Comparison of ENCODE assay signal across 8 mouse cellular contexts in the genomic region with DNA sequence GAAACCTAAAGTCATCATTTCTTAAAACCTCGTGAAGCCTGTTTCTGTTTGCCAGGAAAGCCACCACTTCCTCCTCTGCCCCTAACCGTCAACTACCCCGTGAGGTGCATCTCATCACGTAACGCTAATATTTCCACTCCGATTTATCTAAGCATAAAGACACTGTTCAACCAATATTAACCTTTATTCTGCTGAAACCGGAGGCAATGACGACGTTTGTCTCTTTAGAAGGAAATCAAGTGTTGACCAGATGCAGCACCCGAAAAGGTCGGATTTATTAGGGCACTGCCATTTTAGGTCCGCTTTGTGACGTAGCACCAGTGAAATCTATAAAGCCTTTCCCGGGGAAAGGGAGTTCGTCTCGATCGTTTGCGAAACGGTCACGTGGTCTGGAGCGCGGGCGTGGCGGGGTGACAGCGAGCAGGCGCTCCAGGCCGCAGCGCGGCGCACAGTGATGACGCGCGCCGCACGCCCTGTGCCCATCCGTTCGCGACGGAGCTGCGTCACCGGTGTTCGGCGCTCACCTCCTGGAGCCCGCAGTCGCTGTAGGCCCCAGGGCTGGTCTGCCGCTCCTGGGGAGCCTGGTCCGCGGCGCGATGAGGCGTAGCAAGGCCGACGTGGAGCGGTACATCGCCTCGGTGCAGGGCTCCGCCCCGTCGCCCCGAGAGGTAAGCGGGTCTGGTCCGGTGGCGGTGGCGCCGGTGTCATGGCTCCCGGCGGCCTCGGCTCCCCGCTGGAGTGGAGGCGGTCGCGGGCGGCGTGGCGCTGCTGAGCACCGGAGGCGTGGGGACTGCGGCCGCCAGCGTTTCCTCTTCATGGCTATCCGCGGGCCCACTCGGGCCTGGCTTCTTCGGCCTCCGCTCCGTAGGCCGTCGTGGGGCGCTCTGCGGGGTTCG. TPM values are rescaled to one million over a fixed set of nuclear protein-coding genes. Genes with fewer than 3 reads are reported as not detected.
DNase-seq lines count a peak whose midpoint lies in the region; ATAC-seq lines count a peak whose summit lies in the region.

A gene (plus strand): TSS at position 537 of the 896 bp plus-strand sequence.

- no peaks in the 10 kb centered on the region for H3K27me3 ChIP-seq in hindbrain, embryonic 16.5 days (replicated peaks; ENCODE audit: control insufficient read depth, insufficient read depth, low read length)

- peak within 1 kb of the TSS; percentile 83 for H3K4me2 ChIP-seq in hindbrain, embryonic 16.5 days (ENCODE audit: low read length)

- peaks cover 45% of the 10 kb centered on the region for H3K79me2 ChIP-seq in macrophage (ENCODE audit: inconsistent target)

- H3K4me3 ChIP-seq in hindbrain, embryonic 16.5 days (ENCODE audit: low read length) = peak within 1 kb of the TSS; percentile 100
- H3K4me3 ChIP-seq in macrophage (ENCODE audit: inconsistent target) = peak within 1 kb of the TSS; percentile 70

- ATAC-seq in hindbrain, embryonic 16.5 days = peak; percentile 99

- WGBS in hindbrain, embryonic 16.5 days = under 1% methylated on average over 91 of the region's 91 CpGs
- under 1% methylated on average over 76 of the region's 91 CpGs for WGBS in macrophage (ENCODE audit: missing documents)

- peaks cover 9% of the 10 kb centered on the region for H3K4me1 ChIP-seq in hindbrain, embryonic 16.5 days (ENCODE audit: control insufficient read depth, insufficient read depth, low read depth, low read length)

- peak within 1 kb of the TSS; percentile 96 for H3K27ac ChIP-seq in hindbrain, embryonic 16.5 days (ENCODE audit: low read depth, low read length)
- peak within 1 kb of the TSS; percentile 98 for H3K27ac ChIP-seq in macrophage

- peak; percentile 95 for DNase-seq in WW6 (ENCODE audit: low read depth, low spot score)
- peak; percentile 93 to 98 for DNase-seq in cerebellum, postnatal 4 days (ENCODE audit: low spot score in 2 of 2)
- peak; percentile 98 for DNase-seq in gastrocnemius, adult 18-20 months (ENCODE audit: low spot score)
- peak; percentile 99 for DNase-seq in left cerebral cortex, adult 18-20 months (ENCODE audit: low spot score in 2 of 2)
- DNase-seq in right cerebral cortex, adult 18-20 months = peak; percentile 99
- DNase-seq in urinary bladder, postnatal 10 days (ENCODE audit: low spot score) = peak; percentile 95

- peak within 1 kb of the TSS; percentile 94 for H3K9ac ChIP-seq in hindbrain, embryonic 16.5 days (ENCODE audit: low read depth, low read length)

- H3K36me3 ChIP-seq in hindbrain, embryonic 16.5 days (ENCODE audit: control insufficient read depth, insufficient read depth, low read length) = no peaks in the 10 kb centered on the region
- no peaks in the 10 kb centered on the region for H3K36me3 ChIP-seq in macrophage (ENCODE audit: inconsistent target)

- no peaks in the 10 kb centered on the region for H3K9me3 ChIP-seq in hindbrain, embryonic 16.5 days (ENCODE audit: control insufficient read depth, low read length)

RNA-seq across cellular contexts. Expression of the gene that starts here (rescaled TPM):
- 10 to 100 TPM; 42.0 to 47.0 TPM for total RNA-seq in gastrocnemius, adult 18-20 months (2021)
- 12.5 and 14.1 TPM in 2 replicates for polyA plus RNA-seq in hindbrain, embryonic 16.5 days (2015; fragmentation: Nextera tagmentation; extraction: Ambion mirVana)
- 10 to 100 TPM; 85.6 to 98.6 TPM for total RNA-seq in left cerebral cortex, adult 18-20 months (2021)
- total RNA-seq in macrophage (2018; cell fraction: chromatin; rRNA removed) = 100 to 1,000 TPM; 269 to 646 (median 355) TPM
- 100 to 1,000 TPM in 13 of 26 experiments, 10 to 100 TPM in 13; 67.9 to 133 (median 100) TPM for total RNA-seq in macrophage (2018; cell fraction: cytosol; rRNA removed)
- total RNA-seq in macrophage (2018; cell fraction: nucleus; rRNA removed) = 100 to 1,000 TPM; 193 to 534 (median 297) TPM
- polyA plus RNA-seq in macrophage (2018) = 49.6 to 52.6 TPM (median 52.6 TPM) in 3 replicates

Comparison
In these comparisons a context has a peak if more than half of its experiments do, and no peak if none do; other contexts are left out.
1. Peak in every context shown above with its lines: DNase-seq, ATAC-seq, H3K4me3 ChIP-seq and H3K27ac ChIP-seq.